Mouse (Mus musculus) ovary, postnatal 14 days (tissue): ENCODE results near the gene Vps45.
"Not testable (repeated sequence)": the region's sequence is repeated elsewhere in the genome, so short reads cannot be mapped to it uniquely, and the experiment has no call there.

Experiments used
- DNase-seq: peaks from one replicate; pipeline ENCODE4 v3.0.0; 2022; ENCODE audit warnings: low spot score

Vps45 gene

DNA sequence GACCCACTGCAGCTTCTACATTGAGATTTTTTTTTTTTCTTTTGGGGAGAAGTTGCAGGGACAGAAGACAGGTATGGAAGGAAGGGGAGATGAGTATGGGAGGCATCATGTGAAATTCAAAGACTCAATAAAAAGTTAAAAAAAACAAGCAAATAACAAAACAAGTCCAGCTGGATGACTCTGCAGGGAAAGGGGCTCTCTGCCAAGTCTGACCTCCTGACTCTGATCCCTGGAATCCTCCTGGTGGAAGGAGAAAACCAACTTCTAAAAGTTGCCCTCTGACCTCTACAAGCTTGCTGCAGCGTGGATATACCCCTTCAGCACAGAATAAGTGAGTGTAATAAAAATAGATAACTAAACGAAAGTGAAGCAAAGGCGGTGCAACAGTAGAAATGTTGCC, 20.4 kb upstream of the Vps45 start:
- DNase-seq = no peak

DNA sequence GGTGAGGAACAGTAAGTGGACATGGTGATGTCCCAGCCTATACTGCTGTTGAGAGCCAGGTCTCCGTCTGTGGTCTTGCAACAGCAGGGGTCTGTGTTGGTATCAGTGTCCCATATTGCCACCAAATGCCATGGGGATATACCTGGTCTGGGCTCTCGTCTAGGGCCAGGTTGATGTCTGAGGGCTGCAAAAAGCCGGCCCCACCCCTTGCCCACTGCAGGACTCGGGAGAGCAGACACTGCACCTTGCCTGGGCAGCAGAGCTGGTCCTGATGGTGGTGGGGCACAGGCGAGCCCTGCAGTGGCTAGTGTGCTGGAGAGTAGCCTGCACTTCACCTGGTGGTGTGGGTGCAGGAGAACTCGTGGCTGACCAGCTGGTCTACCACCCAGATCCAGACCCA, 19.8 kb upstream of the Vps45 start:
- DNase-seq = no peak

DNA sequence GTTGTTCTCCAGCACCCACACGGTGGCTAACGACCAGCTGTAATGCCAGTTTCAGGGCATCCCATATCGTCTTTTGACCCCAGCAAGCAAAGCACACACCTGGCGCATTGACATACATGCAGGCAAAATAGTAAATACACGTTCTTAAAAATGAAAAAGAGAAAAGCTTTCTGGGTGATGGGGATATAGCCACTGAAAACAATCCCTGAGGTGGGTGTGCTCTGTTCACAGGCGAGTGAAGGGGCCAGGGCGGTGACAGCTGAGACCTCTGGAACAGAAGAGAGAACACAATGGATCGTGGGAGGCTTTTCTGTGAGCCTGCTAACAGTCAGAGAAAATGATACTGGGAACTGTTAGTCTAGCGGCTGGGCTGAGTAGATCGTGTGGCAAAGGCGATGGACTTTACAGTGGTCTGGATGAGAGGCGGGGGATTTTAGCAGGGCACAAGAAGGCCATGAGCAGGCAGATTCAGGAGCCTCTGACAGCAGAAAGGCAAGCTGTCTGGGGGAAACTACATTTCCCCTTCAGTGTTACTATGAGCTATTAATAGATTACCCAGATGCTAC, 14.7 kb upstream of the Vps45 start:
- no peak for DNase-seq

DNA sequence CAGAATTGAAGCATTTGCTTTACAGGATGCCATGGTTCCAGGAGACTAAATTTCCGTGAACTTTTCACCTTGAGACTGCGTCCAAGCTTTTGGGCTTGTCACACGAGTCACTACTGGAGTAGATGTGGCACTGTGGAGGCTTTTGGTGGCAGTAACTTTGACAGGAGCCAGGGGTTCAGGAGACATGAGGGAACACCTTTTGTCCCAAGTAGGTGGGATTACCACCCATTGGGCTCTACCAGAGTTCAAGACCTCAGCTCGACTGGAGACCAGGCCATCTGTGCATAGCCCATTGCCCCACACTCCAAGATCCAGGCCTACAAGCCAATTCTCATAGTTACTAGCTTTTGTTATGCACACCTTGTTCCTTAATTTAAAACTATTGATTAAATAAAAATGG, 12.0 kb upstream of the Vps45 start:
- DNase-seq = no peak

DNA sequence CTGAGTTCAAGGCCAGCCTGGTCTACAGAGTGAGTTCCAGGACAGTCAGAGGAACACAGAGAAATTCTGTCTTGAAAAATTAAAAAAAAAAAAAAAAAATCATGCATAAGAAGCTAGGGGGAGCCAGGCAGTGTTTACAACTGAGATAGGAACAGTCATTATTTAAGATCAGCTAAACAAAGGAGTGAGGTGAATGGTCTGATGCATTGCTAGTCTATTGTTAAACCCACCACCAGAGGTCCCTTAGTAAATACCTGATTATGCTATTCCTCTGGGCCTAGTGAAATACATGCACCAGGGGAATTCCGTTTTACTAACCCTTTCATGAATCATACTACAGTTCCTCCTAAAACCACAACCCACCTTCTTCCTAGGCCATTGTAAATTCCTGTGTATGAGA, 11.3 kb upstream of the Vps45 start:
- DNase-seq = no peak

DNA sequence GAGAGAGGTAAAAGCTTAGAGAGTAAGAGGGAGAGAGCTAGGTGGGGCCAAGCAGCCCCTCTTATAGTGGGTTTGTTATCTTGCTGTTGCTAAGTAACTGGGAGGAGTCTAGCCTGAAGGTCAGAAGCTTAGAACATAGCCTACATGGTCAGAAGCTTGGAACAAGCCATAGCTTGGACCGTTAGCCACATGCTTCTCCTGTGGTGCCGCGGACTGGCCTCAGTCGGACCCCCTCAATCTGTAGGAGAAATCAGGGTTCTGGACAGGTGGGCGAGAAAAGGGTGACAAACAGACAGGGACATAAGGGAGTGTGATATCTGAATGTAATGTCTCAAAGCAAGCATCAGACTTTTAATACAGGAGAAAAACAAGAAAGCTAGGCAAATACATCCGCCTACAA, 10.8 kb upstream of the Vps45 start:
- DNase-seq = no peak

DNA sequence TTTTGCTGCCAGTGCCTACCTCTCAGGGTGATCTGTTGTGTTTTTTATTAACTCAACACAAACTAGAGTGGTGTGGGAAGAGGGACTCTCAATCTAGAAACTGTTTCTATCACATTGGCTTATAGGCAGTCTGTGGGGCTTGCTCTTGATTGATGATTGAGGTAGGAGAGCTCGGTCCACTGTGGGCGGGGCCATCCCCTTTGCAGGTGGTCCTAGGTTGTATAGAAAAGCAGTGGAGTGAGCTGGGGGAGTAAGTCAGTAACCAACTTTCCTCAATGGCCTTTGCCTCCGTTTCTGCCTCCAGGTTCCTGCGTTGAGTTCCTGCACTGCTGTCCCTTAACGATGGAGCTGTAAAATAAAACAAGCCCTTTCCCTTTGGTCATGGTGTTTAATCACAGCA, 8.5 kb upstream of the Vps45 start:
- no peak for DNase-seq

DNA sequence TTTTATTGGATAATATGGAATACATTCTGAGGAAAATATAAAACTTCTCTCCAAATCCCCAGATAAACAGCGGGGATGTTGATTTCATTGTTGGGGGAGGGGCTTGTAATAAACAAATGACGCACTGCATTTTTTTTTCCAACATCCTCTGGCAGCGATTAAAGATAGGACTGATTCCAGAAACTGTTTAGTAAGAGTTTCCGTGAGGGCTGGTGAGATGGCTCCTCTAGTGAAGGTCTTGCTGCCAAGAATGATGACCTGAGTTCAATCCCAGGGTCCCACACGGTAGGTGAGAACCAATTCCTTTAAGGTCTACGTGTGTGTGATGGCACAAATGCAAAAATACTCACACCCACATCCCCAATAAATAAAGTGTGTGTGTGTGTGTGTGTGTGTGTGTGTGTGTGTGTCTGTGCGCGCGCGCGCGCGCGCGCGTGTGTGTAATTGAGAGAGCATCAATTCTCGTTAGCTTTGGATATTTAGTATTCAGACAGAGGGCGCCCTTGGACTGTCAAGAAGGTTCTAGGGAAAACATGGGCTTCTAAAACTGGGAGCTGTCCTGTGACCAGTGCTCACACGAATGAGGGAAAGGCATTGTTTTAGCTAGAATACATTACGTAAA, 7.6 kb upstream of the Vps45 start:
- peak; percentile 54 for DNase-seq

DNA sequence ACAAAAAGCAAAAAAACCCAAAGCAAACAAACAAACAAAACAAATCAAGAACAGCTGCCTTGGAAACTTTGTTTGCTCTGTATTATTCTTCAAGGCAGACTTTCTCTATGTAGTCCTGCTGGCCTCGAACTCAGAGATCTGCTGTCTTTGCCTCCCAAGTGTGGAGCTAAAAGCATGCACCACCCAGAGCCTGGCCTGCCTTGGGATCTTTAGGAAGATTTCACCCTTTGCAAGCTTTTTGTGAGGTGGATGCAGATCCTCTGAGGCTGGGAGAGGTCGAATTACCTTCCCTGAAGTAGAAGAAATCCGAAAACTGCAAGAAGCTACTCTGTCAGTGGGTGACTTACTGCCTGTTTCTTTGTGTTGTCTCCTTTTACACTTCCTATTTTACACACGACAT, 6.9 kb upstream of the Vps45 start:
- no peak for DNase-seq

DNA sequence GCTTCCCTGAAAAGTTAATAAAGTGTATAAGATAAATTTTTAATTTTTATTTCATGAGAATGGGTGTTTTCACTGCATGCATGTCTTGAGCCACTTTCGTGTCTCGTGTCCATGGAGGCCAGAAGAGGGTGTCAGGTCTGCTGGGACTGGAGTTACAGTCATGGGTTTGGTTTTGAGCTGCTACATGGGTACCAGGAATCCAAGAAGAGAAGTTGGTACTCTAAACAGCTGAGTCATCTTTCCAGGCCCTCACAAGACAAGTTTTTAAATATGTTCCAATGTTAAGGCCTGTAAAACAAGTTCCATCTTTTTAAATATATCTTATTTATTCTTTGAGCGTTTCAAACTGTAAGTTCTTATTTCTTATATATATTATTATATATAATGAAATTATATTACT, 6.0 kb upstream of the Vps45 start:
- DNase-seq = no peak

DNA sequence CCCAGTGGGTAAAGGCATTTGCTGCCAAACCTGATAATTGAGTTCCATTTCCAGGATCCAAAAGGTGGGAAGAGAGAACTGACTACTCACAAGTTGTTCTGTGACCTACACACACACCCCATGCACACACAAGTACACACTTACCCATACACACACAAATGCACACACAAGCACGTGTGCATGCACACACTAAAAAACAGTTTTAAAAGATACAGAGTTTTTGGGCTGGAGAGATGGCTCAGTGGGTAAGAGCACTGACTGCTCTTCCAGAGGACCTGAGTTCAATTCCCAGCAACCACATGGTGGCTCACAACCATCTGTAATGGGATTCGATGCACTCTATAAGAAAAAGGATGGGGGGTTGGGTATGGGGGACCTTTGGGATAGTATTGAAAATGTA, 5.0 kb upstream of the Vps45 start:
- DNase-seq = no peak

DNA sequence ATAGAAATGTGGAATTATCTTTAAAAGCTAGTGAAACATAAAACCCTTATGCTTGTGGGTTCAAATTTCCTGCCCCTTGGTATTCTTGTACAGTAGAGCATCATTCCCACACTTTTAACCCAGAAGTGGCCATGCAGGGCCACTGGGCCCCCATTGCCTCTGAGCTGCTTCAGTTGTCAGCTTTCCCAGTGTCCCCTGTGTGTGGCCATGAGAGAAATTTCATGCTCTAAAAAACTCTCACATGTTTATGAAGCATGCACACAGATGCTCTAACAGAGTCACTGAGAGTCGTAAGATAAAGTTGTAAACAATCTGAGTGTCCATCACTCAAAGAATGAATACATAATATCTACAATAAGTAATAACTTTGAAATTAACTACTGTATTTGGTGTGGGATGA, 1.9 kb upstream of the Vps45 start:
- no peak for DNase-seq

DNA sequence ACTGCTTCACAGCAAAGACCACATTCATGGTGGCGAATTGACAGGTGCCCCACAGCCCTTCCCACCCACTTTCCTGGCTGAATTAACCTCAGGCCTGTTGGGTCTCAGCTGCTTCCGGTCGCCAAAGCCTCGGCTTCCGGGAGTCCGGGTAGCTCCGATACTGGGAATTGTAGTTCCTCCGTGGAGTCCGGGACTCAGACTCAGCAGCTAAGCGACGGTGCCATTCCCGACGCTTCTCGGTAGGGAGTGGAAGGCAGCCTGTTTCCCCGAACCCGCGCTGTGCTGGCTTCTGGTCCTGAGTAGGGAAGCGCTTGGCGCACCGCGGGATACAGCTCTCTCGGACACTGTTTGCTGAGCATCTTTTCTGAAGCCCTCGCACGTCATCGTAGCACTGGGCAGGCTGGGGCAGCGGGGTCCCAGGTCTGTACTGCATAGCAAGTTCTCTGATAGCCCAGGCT, 490 bp downstream of the Vps45 start:
- peak; percentile 74 for DNase-seq

DNA sequence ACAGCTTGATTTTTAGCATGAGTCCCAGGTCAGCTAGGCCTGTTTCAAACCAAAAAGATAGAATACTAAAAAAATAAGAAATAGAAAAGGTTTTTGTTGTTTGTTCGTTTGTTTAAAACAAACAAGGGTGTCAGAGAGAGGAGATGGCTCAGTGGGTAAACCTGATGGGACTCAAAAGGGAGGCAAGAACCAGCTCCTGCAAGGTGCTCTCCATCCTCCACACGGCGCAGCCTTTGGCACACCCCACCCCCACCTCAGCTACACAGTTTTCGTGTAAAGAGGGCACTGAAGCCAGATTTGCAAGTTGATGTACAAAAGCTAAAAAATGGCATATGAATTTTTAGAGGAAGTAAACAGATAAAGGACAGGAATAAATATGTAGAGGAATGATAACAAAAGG, 2.2 kb downstream of the Vps45 start:
- no peak for DNase-seq

DNA sequence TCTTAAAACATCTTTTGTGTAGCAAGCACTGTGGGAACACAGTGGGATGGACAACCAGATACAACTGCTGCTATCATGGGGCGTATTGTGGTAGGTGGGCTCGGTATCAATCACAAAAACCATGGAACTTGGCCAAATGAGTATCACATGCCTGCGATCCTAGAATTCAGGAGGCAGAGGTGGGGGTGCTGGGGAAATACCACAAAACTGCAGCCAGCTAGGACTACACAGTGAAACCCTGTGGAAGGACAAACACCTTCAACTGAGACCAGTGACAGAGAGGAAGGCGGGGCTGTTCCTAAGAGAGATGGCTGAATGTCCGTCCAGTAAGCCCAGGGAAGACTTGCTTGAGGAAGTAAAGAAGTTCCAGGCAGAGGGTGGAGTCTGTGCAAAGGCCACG, 3.0 kb downstream of the Vps45 start:
- no peak for DNase-seq

DNA sequence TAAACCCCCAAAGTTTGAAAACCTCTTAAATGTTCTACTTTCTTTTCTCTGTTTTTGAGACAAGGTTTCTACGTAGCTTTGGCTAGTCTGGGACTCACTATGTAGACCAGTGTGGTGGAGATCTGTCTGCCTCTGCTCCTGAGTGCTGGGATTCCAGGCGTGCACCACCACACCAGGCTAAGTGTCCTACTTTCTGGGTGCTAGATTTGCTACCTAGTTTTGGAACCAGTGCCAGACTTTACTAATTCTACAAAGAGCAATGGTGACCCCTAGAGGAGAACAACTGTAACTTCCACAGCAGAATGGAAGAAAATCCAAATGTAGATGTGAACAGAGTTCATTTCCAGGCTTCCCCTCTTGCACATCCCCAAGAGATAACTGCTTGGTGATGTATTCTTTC, 6.4 kb downstream of the Vps45 start:
- DNase-seq = peak; percentile 31

DNA sequence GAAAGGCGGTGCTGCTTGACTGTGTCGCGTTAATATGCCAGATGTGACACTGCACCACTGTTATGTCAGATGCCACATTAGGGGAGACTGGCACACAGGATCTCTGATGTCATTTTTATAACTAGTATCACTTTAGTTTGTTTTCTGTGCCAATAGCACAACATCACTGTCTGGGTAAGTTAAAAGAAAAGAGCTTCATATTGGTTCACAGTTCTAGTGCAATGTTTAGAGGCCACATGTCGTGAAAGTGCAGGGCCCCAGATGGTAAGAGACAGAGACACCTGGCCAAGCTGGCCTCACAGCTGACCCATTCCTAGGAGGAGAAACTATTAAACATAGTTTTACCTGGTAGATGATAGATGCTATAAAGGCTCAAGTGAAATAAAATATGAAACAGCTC, 7.1 kb downstream of the Vps45 start:
- no peak for DNase-seq

DNA sequence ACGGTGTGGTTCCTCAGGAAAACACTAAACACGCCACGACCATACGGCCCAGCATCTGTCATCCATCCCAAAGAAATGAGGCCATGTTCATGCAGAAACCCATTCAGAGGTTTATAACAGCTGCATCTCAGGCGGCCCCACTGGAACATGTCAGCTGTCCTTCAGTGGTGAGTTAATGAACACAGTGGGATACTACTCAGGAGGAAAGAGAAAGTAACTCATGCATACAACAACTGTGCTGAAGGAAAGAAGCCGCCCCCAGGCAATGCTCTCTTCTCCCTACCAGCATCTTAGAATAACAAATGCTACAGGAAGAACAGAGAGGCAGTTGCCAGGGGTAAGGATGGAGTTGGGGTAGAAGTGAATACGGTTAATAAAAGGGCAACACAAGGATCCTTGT, 7.5 kb downstream of the Vps45 start:
- no peak for DNase-seq

DNA sequence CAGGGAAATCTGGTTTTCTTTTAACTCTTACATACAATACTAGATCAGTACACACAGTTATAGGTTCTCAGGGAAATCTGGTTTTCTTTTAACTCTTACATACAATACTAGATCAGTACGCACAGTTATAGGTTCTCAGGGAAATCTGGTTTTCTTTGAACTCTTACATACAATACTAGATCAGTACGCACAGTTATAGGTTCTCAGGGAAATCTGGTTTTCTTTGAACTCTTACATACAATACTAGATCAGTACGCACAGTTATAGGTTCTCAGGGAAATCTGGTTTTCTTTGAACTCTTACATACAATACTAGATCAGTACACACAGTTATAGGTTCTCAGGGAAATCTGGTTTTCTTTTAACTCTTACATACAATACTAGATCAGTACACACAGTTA, 13.7 kb downstream of the Vps45 start:
- DNase-seq = not testable (repeated sequence)

DNA sequence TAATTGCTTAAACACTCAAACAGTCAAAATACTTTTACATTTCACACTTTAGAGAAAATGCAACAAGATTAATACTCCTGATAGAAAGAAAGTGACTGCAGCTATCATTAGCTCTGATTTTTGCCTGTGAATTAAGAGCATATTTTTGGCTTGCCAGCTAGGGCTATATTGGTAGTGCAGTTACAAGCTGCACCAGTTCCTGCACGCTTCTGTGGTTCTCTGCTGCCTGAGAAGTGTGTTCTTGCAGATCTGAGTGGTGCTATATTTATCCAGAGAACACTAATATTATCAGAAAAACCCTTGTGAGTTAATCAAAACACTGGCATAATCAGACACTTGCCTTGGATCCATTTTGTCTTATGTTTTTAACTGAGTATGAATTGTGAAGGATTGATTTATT, 15.2 kb downstream of the Vps45 start:
- DNase-seq = no peak

DNA sequence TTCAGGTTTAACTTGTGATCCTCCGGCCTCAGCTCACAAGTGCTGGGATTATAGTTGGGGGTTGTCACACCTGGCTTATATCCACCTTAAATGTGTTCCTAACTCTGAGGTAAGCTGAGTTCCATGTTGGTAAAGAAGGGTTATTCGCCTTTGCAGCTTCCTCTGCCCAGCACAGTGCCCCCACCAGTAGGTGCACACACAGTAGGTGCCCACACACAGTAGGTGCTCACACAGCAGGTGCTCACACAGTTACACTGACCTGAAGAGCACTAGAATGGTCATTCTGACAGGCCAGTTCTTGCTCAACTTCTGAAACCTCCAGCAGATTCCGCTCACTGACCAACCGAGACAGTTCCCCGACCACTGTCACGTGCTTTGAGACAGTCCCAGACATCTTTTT, 17.2 kb downstream of the Vps45 start:
- DNase-seq = no peak

DNA sequence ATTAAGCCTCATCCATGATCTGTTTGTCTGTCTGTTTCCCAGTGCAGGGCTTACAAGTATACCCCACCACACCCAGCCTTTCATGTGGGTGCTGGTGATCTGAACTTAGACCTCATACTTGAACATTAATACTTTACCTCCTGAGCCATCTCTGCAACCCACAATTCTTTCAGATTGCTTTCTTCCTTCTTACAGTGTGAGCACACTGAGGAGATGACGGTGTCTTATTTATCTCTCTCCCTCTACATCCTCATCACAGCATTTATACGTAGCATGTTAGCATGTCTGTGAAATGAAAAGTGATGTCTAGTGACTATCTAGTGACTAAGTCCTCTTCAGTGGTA, 17.6 kb downstream of the Vps45 start:
- DNase-seq = no peak

DNA sequence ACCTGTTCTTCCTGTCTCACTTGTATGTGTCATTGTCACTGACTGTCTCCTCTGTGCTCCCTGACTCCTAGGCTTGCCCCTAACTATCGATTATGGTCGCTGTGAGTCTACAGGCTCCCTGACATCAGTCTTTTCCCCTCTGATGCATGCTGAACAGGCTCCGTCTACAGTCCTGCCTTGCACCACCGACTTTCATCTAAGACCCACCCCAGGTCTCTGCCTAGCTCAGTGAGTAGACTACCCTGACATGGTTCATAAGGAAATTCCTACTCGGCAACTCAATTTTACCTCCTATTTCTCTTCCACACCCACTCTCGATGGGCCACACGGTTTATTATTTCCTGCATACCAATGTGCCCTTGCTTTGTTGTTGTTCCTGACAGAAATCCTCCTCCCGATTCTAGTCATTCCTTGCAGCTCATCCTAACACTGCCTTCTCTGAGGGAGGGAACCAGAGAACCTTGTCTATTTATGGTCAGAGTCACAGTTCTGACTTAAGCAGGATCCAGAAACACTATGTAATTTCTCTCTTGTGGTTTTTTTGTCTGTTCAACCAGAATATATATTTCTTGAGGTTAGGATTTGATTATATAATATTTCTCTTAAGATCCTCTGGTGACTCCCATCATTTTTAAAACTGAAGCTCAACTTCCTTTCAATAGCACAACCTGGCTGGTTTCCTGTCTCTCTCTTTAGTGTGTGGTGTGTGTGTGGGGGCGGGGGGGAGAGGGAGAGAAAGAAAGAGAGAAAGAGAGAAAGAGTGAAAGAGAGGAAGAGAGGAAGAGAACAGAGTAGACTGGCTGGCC, 18.2 kb downstream of the Vps45 start:
- DNase-seq = no peak

DNA sequence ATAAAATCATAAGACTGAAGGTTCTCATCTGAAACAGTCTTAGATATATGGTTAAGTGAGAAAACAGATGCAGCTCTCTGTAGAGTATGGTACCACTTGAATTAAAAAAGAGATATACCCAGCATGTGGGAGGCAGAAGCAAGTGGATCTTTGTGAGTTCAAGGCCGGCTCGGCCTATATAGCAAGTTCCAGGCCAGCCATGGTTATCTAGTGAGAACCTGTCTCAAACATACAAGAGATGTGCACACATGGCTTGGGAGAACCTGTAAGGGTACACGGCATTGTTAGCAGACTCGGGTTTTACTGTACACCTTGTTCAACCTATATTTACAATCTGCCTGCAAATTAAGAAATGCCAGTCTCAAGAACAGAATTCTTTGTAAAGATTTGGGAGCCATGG, 19.4 kb downstream of the Vps45 start:
- DNase-seq = no peak
